Mouse (Mus musculus) forebrain, postnatal 0 days (tissue): ENCODE data around the gene Gm7030. TPM values are rescaled to one million over a fixed set of nuclear protein-coding genes. Genes with fewer than 3 reads are reported as not detected.

Experiments
- ATAC-seq: fragments of 200-750 bp; cut with Nextera tagmentation; 2 replicates; pipeline ENCODE4 v1.8.0; 2017; ENCODE audit warnings: mild to moderate bottlenecking, moderate library complexity
- DNase-seq: peaks from one replicate; pipeline ENCODE4 v3.0.0-alpha.2; 2015
- H3K27ac ChIP-seq: fragments of 300-500 bp; sonication (generic); 2 replicates; pipeline ENCODE4 v1.5.1; 2014; ENCODE audit warnings: low read depth, mild to moderate bottlenecking, antibody characterized with exemption, low read length, moderate library complexity, mixed read lengths
- H3K27me3 ChIP-seq: fragments of 300-500 bp; sonication (generic); 2 replicates; pipeline ENCODE4 v1.6.1; 2014; ENCODE audit warnings: mild to moderate bottlenecking, low read length, mixed read lengths; ENCODE audit not compliant: insufficient read depth
- H3K36me3 ChIP-seq: fragments of 300-500 bp; sonication (generic); 2 replicates; pipeline ENCODE4 v1.6.1; 2014; ENCODE audit warnings: mild to moderate bottlenecking, moderate library complexity; ENCODE audit not compliant: insufficient read depth
- H3K4me1 ChIP-seq: fragments of 300-500 bp; sonication (generic); 2 replicates; pipeline ENCODE4 v1.6.1; 2014; ENCODE audit warnings: antibody characterized with exemption; ENCODE audit not compliant: insufficient read depth
- H3K4me2 ChIP-seq: fragments of 300-500 bp; sonication (generic); 2 replicates; pipeline ENCODE4 v1.6.1; 2014; ENCODE audit warnings: low read depth, mild to moderate bottlenecking, moderate library complexity
- H3K4me3 ChIP-seq: fragments of 300-500 bp; sonication (generic); 2 replicates; pipeline ENCODE4 v1.5.1; 2014; ENCODE audit warnings: low read depth, low read length, mixed read lengths
- H3K9ac ChIP-seq: fragments of 300-500 bp; sonication (generic); 2 replicates; pipeline ENCODE4 v1.6.1; 2014; ENCODE audit warnings: mild to moderate bottlenecking
- H3K9me3 ChIP-seq: fragments of 300-500 bp; sonication (generic); 2 replicates; pipeline ENCODE4 v1.6.1; 2016; ENCODE audit warnings: low read length
- CTCF ChIP-seq: sonication (generic); IDR thresholded peaks from 2 replicates; pipeline ENCODE4 v1.5.1; 2016; ENCODE audit warnings: antibody characterized with exemption, control low read depth, low read depth
- WGBS: fragments of 180-500 bp; shearing (Covaris S2); extraction: QIAGEN DNeasy Blood & Tissue Kit; methylation state at CpG from one replicate; pipeline ENCODE4 v1.1.7; 2014; 5-methylcytosine and 5-hydroxymethylcytosine counted together
- polyA plus RNA-seq: library from polyadenylated mRNA; unstranded; fragments of >200 nt; fragmentation: Nextera tagmentation; extraction: Ambion mirVana; gene quantifications from 2 replicates; pipeline ENCODE4 v1.2.1, GENCODE M21; 2015
- total RNA-seq: library from RNA; depleted of rRNA; stranded (reverse); fragments of >200 nt; gene quantifications from 2 replicates; pipeline ENCODE4 v1.2.3, GENCODE M21; 2014; rRNA removed

Gene Gm7030
- total and polyA plus RNA-seq, 2 experiments from 2014 or later, result not detected

DNA sequence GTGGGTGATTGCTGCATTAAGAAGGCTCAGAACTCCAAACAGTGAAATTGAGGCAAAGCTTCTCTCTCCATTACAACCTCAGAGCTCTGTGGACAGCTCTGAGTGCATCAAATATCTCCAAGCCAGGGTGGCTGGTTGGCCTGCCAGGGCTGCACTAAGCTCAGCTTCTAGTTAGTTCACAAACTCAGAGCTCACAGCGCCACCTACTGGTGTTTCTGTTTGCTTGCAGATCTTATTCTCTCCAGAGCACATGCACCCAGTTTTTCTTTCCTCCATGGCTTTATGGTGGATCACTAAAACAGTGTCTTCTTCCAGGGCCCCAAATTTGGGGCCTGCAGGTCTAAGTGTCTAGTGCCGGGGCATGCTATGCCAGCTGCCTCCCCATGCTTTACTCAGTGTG, 68.4 kb downstream of the Gm7030 start:
- Histone ChIP-seq H3K4me1 (no peaks in the 10 kb centered on the region), H3K36me3 (no peaks in the 10 kb centered on the region), H3K27me3 (no peaks in the 10 kb centered on the region; the same call in 1 of the 2 replicates), H3K4me3 (no peak overlapping the region), H3K9ac (no peak overlapping the region), H3K4me2 (no peak overlapping the region), H3K27ac (no peak overlapping the region), H3K9me3 (no peaks in the 10 kb centered on the region)
- WGBS, result 28% methylated on average over 2 of the region's 2 CpGs
- peak; percentile 78 for DNase-seq
- peak; percentile 74 for TF ChIP-seq CTCF
- peak; percentile 69 for ATAC-seq

Other genes starting within 250 kb of the Gm7030 start
- 33.0 and 33.2 TPM in 2 replicates for gene Dhx16, start 249.6 kb downstream of the Gm7030 start, total RNA-seq
- 21.8 and 22.1 TPM in 2 replicates for gene Dhx16, start 249.6 kb downstream of the Gm7030 start, polyA plus RNA-seq
- 31.6 and 32.8 TPM in 2 replicates for gene 2310061I04Rik, start 232.0 kb downstream of the Gm7030 start, total RNA-seq
- gene 2310061I04Rik, start 232.0 kb downstream of the Gm7030 start, polyA plus RNA-seq, result 56.7 and 66.3 TPM in 2 replicates
- gene Atat1, start 219.3 kb downstream of the Gm7030 start, total RNA-seq, result 206 and 218 TPM in 2 replicates
- 371 and 379 TPM in 2 replicates for gene Atat1, start 219.3 kb downstream of the Gm7030 start, polyA plus RNA-seq
- 34.5 and 44.5 TPM in 2 replicates for gene Mrps18b, start 213.0 kb downstream of the Gm7030 start, total RNA-seq
- gene Mrps18b, start 213.0 kb downstream of the Gm7030 start, polyA plus RNA-seq, result 65.5 and 69.7 TPM in 2 replicates
- gene Ppp1r10, start 213.0 kb downstream of the Gm7030 start, total RNA-seq, result 42.9 and 60.2 TPM in 2 replicates
- gene Ppp1r10, start 213.0 kb downstream of the Gm7030 start, polyA plus RNA-seq, result 23.2 and 32.5 TPM in 2 replicates
- gene Abcf1, start 159.7 kb downstream of the Gm7030 start, total RNA-seq, result 55.9 and 60.4 TPM in 2 replicates
- 89.0 and 101 TPM in 2 replicates for gene Abcf1, start 159.7 kb downstream of the Gm7030 start, polyA plus RNA-seq
- gene Gnl1, start 149.6 kb downstream of the Gm7030 start, total RNA-seq, result 86.2 and 115 TPM in 2 replicates
- 63.1 and 83.4 TPM in 2 replicates for gene Gnl1, start 149.6 kb downstream of the Gm7030 start, polyA plus RNA-seq
- 38.4 and 49.8 TPM in 2 replicates for gene Prr3, start 149.2 kb downstream of the Gm7030 start, total RNA-seq
- 83.1 and 93.9 TPM in 2 replicates for gene Prr3, start 149.2 kb downstream of the Gm7030 start, polyA plus RNA-seq
- 0.33 and 1.0 TPM in 2 replicates for gene H2-T24, start 108.9 kb downstream of the Gm7030 start, total RNA-seq
- 1.6 and 4.7 TPM in 2 replicates for gene H2-T24, start 108.9 kb downstream of the Gm7030 start, polyA plus RNA-seq
- gene H2-T23, start 96.6 kb downstream of the Gm7030 start, total RNA-seq, result 9.0 and 10.2 TPM in 2 replicates
- 6.4 and 6.9 TPM in 2 replicates for gene H2-T23, start 96.6 kb downstream of the Gm7030 start, polyA plus RNA-seq
- 10.3 and 13.1 TPM in 2 replicates for gene H2-T22, start 86.7 kb downstream of the Gm7030 start, total RNA-seq
- gene H2-T22, start 86.7 kb downstream of the Gm7030 start, polyA plus RNA-seq, result 6.2 and 6.5 TPM in 2 replicates
- 0.31 TPM in 1 of 2 replicates, not detected in the other for gene Gm6034, start 86.5 kb downstream of the Gm7030 start, total RNA-seq
- gene Gm6034, start 86.5 kb downstream of the Gm7030 start, polyA plus RNA-seq, result not detected in 2 replicates
- 0.15 TPM in 1 of 2 replicates, not detected in the other for gene Gm11127, start 71.1 kb downstream of the Gm7030 start, total RNA-seq
- gene Gm11127, start 71.1 kb downstream of the Gm7030 start, polyA plus RNA-seq, result not detected in 2 replicates
- not detected in 2 replicates for gene Gm19684, start 7.7 kb downstream of the Gm7030 start, total RNA-seq
- not detected in 2 replicates for gene Gm19684, start 7.7 kb downstream of the Gm7030 start, polyA plus RNA-seq
- gene Gm8909, start 39.1 kb upstream of the Gm7030 start, total RNA-seq, result not detected in 2 replicates
- gene Gm8909, start 39.1 kb upstream of the Gm7030 start, polyA plus RNA-seq, result not detected in 2 replicates
- not detected in 2 replicates for gene H2-T3, start 60.9 kb upstream of the Gm7030 start, total RNA-seq
- gene H2-T3, start 60.9 kb upstream of the Gm7030 start, polyA plus RNA-seq, result not detected in 2 replicates
- gene Rpp21, start 128.6 kb upstream of the Gm7030 start, total RNA-seq, result 39.2 and 58.2 TPM in 2 replicates
- 139 and 159 TPM in 2 replicates for gene Rpp21, start 128.6 kb upstream of the Gm7030 start, polyA plus RNA-seq
- gene Trim39, start 142.8 kb upstream of the Gm7030 start, total RNA-seq, result 27.1 and 27.8 TPM in 2 replicates
- gene Trim39, start 142.8 kb upstream of the Gm7030 start, polyA plus RNA-seq, result 7.9 and 11.2 TPM in 2 replicates
- not detected in 2 replicates for gene H2-M10.2, start 157.1 kb upstream of the Gm7030 start, total RNA-seq
- gene H2-M10.2, start 157.1 kb upstream of the Gm7030 start, polyA plus RNA-seq, result not detected in 2 replicates
- not detected in 2 replicates for gene H2-M10.1, start 196.7 kb upstream of the Gm7030 start, total RNA-seq
- gene H2-M10.1, start 196.7 kb upstream of the Gm7030 start, polyA plus RNA-seq, result not detected in 2 replicates
- gene H2-M10.3, start 239.0 kb upstream of the Gm7030 start, total RNA-seq, result not detected in 2 replicates
- gene H2-M10.3, start 239.0 kb upstream of the Gm7030 start, polyA plus RNA-seq, result not detected in 2 replicates